Mouse (Mus musculus): ENCODE measurements at regions not wholly inside any gene's neighbourhood (a gene's known extent, or its start where the extent isn't known, plus 50 kb on each side); places are given as distances from the start of the nearest gene placed in this dataset.
A peak's percentile ranks its signal among the peaks of the same experiment; 100 is the strongest.

- no peak for DNase-seq (ENCODE audit: low read depth)
Measured at GRCm38 (mm10) chr13:118193951-118194696, 192.3 kb upstream of the B430218F22Rik start.

- DNase-seq (ENCODE audit: low read depth) = no peak
Measured at GRCm38 (mm10) chr13:118208146-118208545, 178.3 kb upstream of the B430218F22Rik start.

- DNase-seq (ENCODE audit: low read depth) = no peak
Measured at GRCm38 (mm10) chr13:118227354-118227753, 159.1 kb upstream of the B430218F22Rik start.

- DNase-seq (ENCODE audit: low read depth) = no peak
Measured at GRCm38 (mm10) chr13:118237968-118238367, 148.5 kb upstream of the B430218F22Rik start.

- no peak for DNase-seq (ENCODE audit: low read depth)
Measured at GRCm38 (mm10) chr13:118244680-118245079, 141.8 kb upstream of the B430218F22Rik start.

GRCm38 (mm10) chr13:118245546-118245945 is 140.9 kb upstream of the B430218F22Rik start:
- no peak for DNase-seq (ENCODE audit: low read depth)

GRCm38 (mm10) chr13:118259606-118260005 is 126.8 kb upstream of the B430218F22Rik start:
- no peak for DNase-seq (ENCODE audit: low read depth)

GRCm38 (mm10) chr13:118262971-118263370 is 123.5 kb upstream of the B430218F22Rik start:
- no peak for DNase-seq (ENCODE audit: low read depth)

- no peak for DNase-seq (ENCODE audit: low read depth)
Measured at GRCm38 (mm10) chr13:118265763-118266520, 120.5 kb upstream of the B430218F22Rik start.

- no peak for DNase-seq (ENCODE audit: low read depth)
Measured at GRCm38 (mm10) chr13:118272904-118273303, 113.5 kb upstream of the B430218F22Rik start.

GRCm38 (mm10) chr13:118280956-118281355 is 105.5 kb upstream of the B430218F22Rik start:
- DNase-seq (ENCODE audit: low read depth) = no peak

- no peak for DNase-seq (ENCODE audit: low read depth)
Measured at GRCm38 (mm10) chr13:118293728-118294127, 92.7 kb upstream of the B430218F22Rik start.

GRCm38 (mm10) chr13:118310080-118310479 is 76.3 kb upstream of the B430218F22Rik start:
- DNase-seq (ENCODE audit: low read depth) = no peak

GRCm38 (mm10) chr13:118313676-118314075 is 72.8 kb upstream of the B430218F22Rik start:
- peak; percentile 6 for DNase-seq (ENCODE audit: low read depth)

Data from gonadal fat pad, adult 2 months (tissue).